Mouse (Mus musculus) embryonic facial prominence, embryonic 10.5 days (tissue): ENCODE results near the gene Gm9821. TPM values are rescaled to one million over a fixed set of nuclear protein-coding genes. Genes with fewer than 3 reads are reported as not detected.

Experiments used
- DNase-seq: peaks from one replicate; pipeline ENCODE4 v3.0.0-alpha.2; 2017; ENCODE audit warnings: low spot score
- H3K27ac ChIP-seq: fragments of 300-500 bp; sonication (generic); replicated peaks from 2 replicates; pipeline ENCODE4 v1.5.1; 2016; ENCODE audit warnings: mild to moderate bottlenecking
- H3K27me3 ChIP-seq: fragments of 300-500 bp; sonication (generic); replicated peaks from 2 replicates; pipeline ENCODE4 v1.6.1; 2016; ENCODE audit warnings: low read depth, mild to moderate bottlenecking; ENCODE audit not compliant: poor library complexity, severe bottlenecking
- H3K36me3 ChIP-seq: fragments of 300-500 bp; sonication (generic); replicated peaks from 2 replicates; pipeline ENCODE4 v1.6.1; 2016; ENCODE audit warnings: mild to moderate bottlenecking, moderate library complexity
- H3K4me1 ChIP-seq: fragments of 300-500 bp; sonication (generic); 2 replicates; pipeline ENCODE4 v1.6.1; 2016
- H3K4me3 ChIP-seq: fragments of 300-500 bp; sonication (generic); 2 replicates; pipeline ENCODE4 v1.5.1; 2016; ENCODE audit warnings: mild to moderate bottlenecking, moderate library complexity
- H3K9me3 ChIP-seq: fragments of 300-500 bp; sonication (generic); 2 replicates; pipeline ENCODE4 v1.6.1; 2016; ENCODE audit warnings: mild to moderate bottlenecking
- WGBS: fragments of 180-500 bp; shearing (Covaris S2); methylation state at CpG from one replicate; pipeline ENCODE4 v1.1.7; 2016; 5-methylcytosine and 5-hydroxymethylcytosine counted together
- polyA plus RNA-seq: library from polyadenylated mRNA; unstranded; fragments of >200 nt; fragmentation: Nextera tagmentation; extraction: Ambion mirVana; gene quantifications from 2 replicates; pipeline ENCODE4 v1.2.1, GENCODE M21; 2016

Gm9821 gene
- polyA plus RNA-seq, 1 experiment from 2014 or later: 0.41 TPM

GRCm38 (mm10) chr2:91967962-91968361 lies 22.5 kb downstream of the Gm9821 start:
- Histone ChIP-seq H3K27ac (peak overlapping the region; percentile 79), H3K27me3 (peaks cover 65% of the 10 kb centered on the region)

GRCm38 (mm10) chr2:91971231-91972097 lies 26.0 kb downstream of the Gm9821 start:
- H3K9me3 ChIP-seq: no peaks in the 10 kb centered on the region
- peak overlapping the region; percentile 55 for H3K27ac ChIP-seq
- H3K27me3 ChIP-seq: peaks cover 79% of the 10 kb centered on the region
- H3K36me3 ChIP-seq: no peaks in the 10 kb centered on the region
- WGBS: 17% methylated on average over 21 of the region's 21 CpGs
- H3K4me1 ChIP-seq: peaks cover 57% of the 10 kb centered on the region
- no peak for DNase-seq
- 0 out of 2 replicates have a peak overlapping the region, but pooled peaks have one; percentile 11 for H3K4me3 ChIP-seq

More at GRCm38 (mm10) chr2:91967962-91968361, 22.5 kb downstream of the Gm9821 start:
- peak; percentile 37 for DNase-seq
- Histone ChIP-seq H3K4me1 (peaks cover 57% of the 10 kb centered on the region), H3K9me3 (no peaks in the 10 kb centered on the region), H3K36me3 (no peaks in the 10 kb centered on the region), H3K4me3 (0 out of 2 replicates have a peak overlapping the region, but pooled peaks have one; percentile 4)
- WGBS: 57% methylated on average over 11 of the region's 11 CpGs

GRCm38 (mm10) chr2:91972121-91972566 lies 26.6 kb downstream of the Gm9821 start:
- no peak overlapping the region for H3K4me3 ChIP-seq
- peaks cover 82% of the 10 kb centered on the region for H3K27me3 ChIP-seq
- H3K36me3 ChIP-seq: no peaks in the 10 kb centered on the region
- peaks cover 57% of the 10 kb centered on the region for H3K4me1 ChIP-seq
- H3K9me3 ChIP-seq: no peaks in the 10 kb centered on the region
- no peak for DNase-seq
- 43% methylated on average over 13 of the region's 13 CpGs for WGBS
- H3K27ac ChIP-seq: no peak overlapping the region

GRCm38 (mm10) chr2:91973416-91974135 lies 28.1 kb downstream of the Gm9821 start:
- no peak overlapping the region for H3K27ac ChIP-seq
- no peaks in the 10 kb centered on the region for H3K9me3 ChIP-seq
- peaks cover 96% of the 10 kb centered on the region for H3K27me3 ChIP-seq
- no peaks in the 10 kb centered on the region for H3K36me3 ChIP-seq
- H3K4me1 ChIP-seq: peaks cover 54% of the 10 kb centered on the region
- WGBS: 26% methylated on average over 7 of the region's 7 CpGs
- DNase-seq: no peak
- no peak overlapping the region for H3K4me3 ChIP-seq

- Histone ChIP-seq H3K27me3 (peaks cover 88% of the 10 kb centered on the region), H3K36me3 (no peaks in the 10 kb centered on the region), H3K4me1 (peaks cover 73% of the 10 kb centered on the region), H3K27ac (peak within 1 kb of the TSS; percentile 66), H3K4me3 (peak within 1 kb of the TSS; percentile 56), H3K9me3 (no peaks in the 10 kb centered on the region)
- peak; percentile 53 for DNase-seq
- under 1% methylated on average over 79 of the region's 79 CpGs for WGBS
Measured at GRCm38 (mm10) chr2:91975581-91976541, 30.4 kb downstream of the Gm9821 start, which contains the start of gene Dgkz. TSS of gene Dgkz (minus strand) at chr2:91975864.

GRCm38 (mm10) chr2:91977960-91978359 lies 32.5 kb downstream of the Gm9821 start:
- Histone ChIP-seq H3K27me3 (peaks cover 67% of the 10 kb centered on the region), H3K4me3 (no peak overlapping the region), H3K9me3 (no peaks in the 10 kb centered on the region), H3K36me3 (no peaks in the 10 kb centered on the region), H3K27ac (peak overlapping the region; percentile 27; the same call in 1 of the 2 replicates), H3K4me1 (peaks cover 62% of the 10 kb centered on the region)
- no peak for DNase-seq
- 81% methylated on average over 4 of the region's 4 CpGs for WGBS

GRCm38 (mm10) chr2:91978547-91978946 lies 33.0 kb downstream of the Gm9821 start:
- Histone ChIP-seq H3K4me1 (peaks cover 61% of the 10 kb centered on the region), H3K27ac (peak overlapping the region; percentile 27; the same call in 1 of the 2 replicates)

GRCm38 (mm10) chr2:91980245-91980644 lies 34.7 kb downstream of the Gm9821 start:
- Histone ChIP-seq H3K27me3 (peaks cover 44% of the 10 kb centered on the region), H3K36me3 (no peaks in the 10 kb centered on the region), H3K27ac (peak overlapping the region; percentile 63), H3K4me1 (peaks cover 67% of the 10 kb centered on the region), H3K4me3 (no peak overlapping the region), H3K9me3 (no peaks in the 10 kb centered on the region)
- DNase-seq: no peak
- WGBS: 12% methylated on average over 4 of the region's 4 CpGs

More at GRCm38 (mm10) chr2:91978547-91978946, 33.0 kb downstream of the Gm9821 start:
- no peaks in the 10 kb centered on the region for H3K9me3 ChIP-seq
- H3K4me3 ChIP-seq: no peak overlapping the region
- H3K36me3 ChIP-seq: no peaks in the 10 kb centered on the region
- WGBS: 41% methylated on average over 2 of the region's 2 CpGs
- H3K27me3 ChIP-seq: peaks cover 61% of the 10 kb centered on the region
- DNase-seq: no peak

- peak overlapping the region; percentile 63 for H3K27ac ChIP-seq
- no peaks in the 10 kb centered on the region for H3K9me3 ChIP-seq
- DNase-seq: no peak
- 41% methylated on average over 5 of the region's 5 CpGs for WGBS
- peaks cover 38% of the 10 kb centered on the region for H3K27me3 ChIP-seq
- H3K4me1 ChIP-seq: peaks cover 67% of the 10 kb centered on the region
- no peak overlapping the region for H3K4me3 ChIP-seq
- no peaks in the 10 kb centered on the region for H3K36me3 ChIP-seq
Measured at GRCm38 (mm10) chr2:91980830-91981229, 35.3 kb downstream of the Gm9821 start.

- H3K36me3 ChIP-seq: no peaks in the 10 kb centered on the region
- peaks cover 62% of the 10 kb centered on the region for H3K4me1 ChIP-seq
- WGBS: 1% methylated on average over 12 of the region's 13 CpGs
- H3K27me3 ChIP-seq: peaks cover 12% of the 10 kb centered on the region
- peak overlapping the region; percentile 85 for H3K27ac ChIP-seq
- peak; percentile 90 for DNase-seq
- H3K4me3 ChIP-seq: peak overlapping the region; percentile 34
- H3K9me3 ChIP-seq: no peaks in the 10 kb centered on the region
Measured at GRCm38 (mm10) chr2:91984439-91984838, 38.9 kb downstream of the Gm9821 start.

- Histone ChIP-seq H3K36me3 (no peaks in the 10 kb centered on the region), H3K4me3 (peak overlapping the region; percentile 34; the same call in 1 of the 2 replicates), H3K27ac (peak overlapping the region; percentile 85), H3K4me1 (peaks cover 57% of the 10 kb centered on the region), H3K9me3 (no peaks in the 10 kb centered on the region), H3K27me3 (peaks cover 10% of the 10 kb centered on the region; the same call in 1 of the 2 replicates)
- DNase-seq: no peak
- 33% methylated on average over 9 of the region's 9 CpGs for WGBS
Measured at GRCm38 (mm10) chr2:91984906-91985525, 39.5 kb downstream of the Gm9821 start.
